Mouse (Mus musculus) thymus, adult 2 months (tissue): ENCODE results near the gene Iqcg.

ENCODE experiments used
- CTCF ChIP-seq: fragments of 200-500 bp; IDR thresholded peaks from 2 replicates; pipeline ENCODE4 v1.5.1; 2012; ENCODE audit warnings: mild to moderate bottlenecking, control low read depth, low read length, moderate library complexity, borderline replicate concordance; ENCODE audit not compliant: control insufficient read depth, poor library complexity, insufficient read depth; ENCODE audit errors: extremely low read depth
- POLR2A ChIP-seq: fragments of 200-500 bp; IDR thresholded peaks from 2 replicates; pipeline ENCODE4 v1.6.1; 2012; ENCODE audit warnings: mild to moderate bottlenecking, low read length, control low read depth, moderate library complexity; ENCODE audit not compliant: control insufficient read depth, poor library complexity, insufficient read depth; ENCODE audit errors: extremely low read depth

GRCm38 (mm10) chr16:33077069-33077627 lies 21.1 kb upstream of the Iqcg start:
- TF ChIP-seq CTCF, result no peak
- TF ChIP-seq POLR2A, result no peak
